Mouse (Mus musculus): Measurements from ENCODE around the gene P2rx5. TPM values are rescaled to one million over a fixed set of nuclear protein-coding genes. Genes with fewer than 3 reads are reported as not detected.

Gene P2rx5
- polyA plus RNA-seq (2015; fragmentation: Nextera tagmentation; extraction: Ambion mirVana), result 0.47 and 0.50 TPM in 2 replicates

GRCm38 (mm10) chr11:73159957-73160810 is at the start of gene P2rx5:
TSS of gene P2rx5 (plus strand) at chr11:73160421.
- no peaks in the 10 kb centered on the region for H3K9me3 ChIP-seq (replicated peaks)
- H3K4me3 ChIP-seq (replicated peaks), result peak within 1 kb of the TSS; percentile 48
- H3K4me2 ChIP-seq, result peak within 1 kb of the TSS; percentile 87
- H3K27me3 ChIP-seq, result peaks cover 33% of the 10 kb centered on the region
- H3K4me1 ChIP-seq, result peaks cover 16% of the 10 kb centered on the region
- peak within 1 kb of the TSS; percentile 49 for H3K9ac ChIP-seq
- no peaks in the 10 kb centered on the region for H3K36me3 ChIP-seq
- no peak within 1 kb of the TSS for H3K27ac ChIP-seq
- 3% methylated on average over 49 of the region's 49 CpGs for WGBS
- ATAC-seq (replicated peaks; ENCODE audit: low FRiP score), result peak; percentile 79

DNA sequence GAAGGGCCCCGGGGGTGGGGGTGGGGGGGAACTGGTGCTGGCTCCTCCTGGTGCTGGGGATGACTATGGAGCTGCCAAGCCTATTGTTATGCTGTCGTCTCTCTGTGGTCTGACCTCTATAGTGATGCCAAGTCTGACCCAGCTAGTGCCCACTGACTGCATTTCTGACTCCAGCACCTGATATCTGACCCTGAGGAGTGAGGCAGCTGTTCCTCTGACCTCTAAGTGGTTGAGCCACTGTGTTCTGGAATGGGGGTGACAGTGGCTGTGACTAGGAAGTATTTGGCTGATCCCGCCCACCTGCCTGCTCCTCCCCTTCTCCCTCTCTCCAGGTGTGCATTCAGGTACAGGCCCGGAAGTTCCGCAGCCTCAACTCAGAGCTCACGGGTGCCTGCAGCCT is 48.8 kb upstream of the P2rx5 start:
- H3K36me3 ChIP-seq, result no peaks in the 10 kb centered on the region

GRCm38 (mm10) chr11:73126495-73126894 is 33.7 kb upstream of the P2rx5 start:
- no peak overlapping the region for H3K4me2 ChIP-seq
- H3K27ac ChIP-seq, result no peak overlapping the region
- H3K9me3 ChIP-seq (replicated peaks), result no peaks in the 10 kb centered on the region
- H3K27me3 ChIP-seq, result no peaks in the 10 kb centered on the region
- ATAC-seq (replicated peaks; ENCODE audit: low FRiP score), result no peak
- 97% methylated on average over 6 of the region's 6 CpGs for WGBS
- H3K9ac ChIP-seq, result no peak overlapping the region
- peaks cover 22% of the 10 kb centered on the region for H3K36me3 ChIP-seq
- no peaks in the 10 kb centered on the region for H3K4me1 ChIP-seq
- H3K4me3 ChIP-seq (replicated peaks), result no peak overlapping the region

More for the DNA sequence above, 48.8 kb upstream of the P2rx5 start:
- Histone ChIP-seq H3K4me3 (replicated peaks) (no peak overlapping the region), H3K27me3 (no peaks in the 10 kb centered on the region), H3K4me1 (no peaks in the 10 kb centered on the region), H3K9ac (no peak overlapping the region), H3K27ac (no peak overlapping the region), H3K9me3 (replicated peaks) (no peaks in the 10 kb centered on the region), H3K4me2 (no peak overlapping the region)
- WGBS, result 80% methylated on average over 6 of the region's 6 CpGs
- no peak for ATAC-seq (replicated peaks; ENCODE audit: low FRiP score)

DNA sequence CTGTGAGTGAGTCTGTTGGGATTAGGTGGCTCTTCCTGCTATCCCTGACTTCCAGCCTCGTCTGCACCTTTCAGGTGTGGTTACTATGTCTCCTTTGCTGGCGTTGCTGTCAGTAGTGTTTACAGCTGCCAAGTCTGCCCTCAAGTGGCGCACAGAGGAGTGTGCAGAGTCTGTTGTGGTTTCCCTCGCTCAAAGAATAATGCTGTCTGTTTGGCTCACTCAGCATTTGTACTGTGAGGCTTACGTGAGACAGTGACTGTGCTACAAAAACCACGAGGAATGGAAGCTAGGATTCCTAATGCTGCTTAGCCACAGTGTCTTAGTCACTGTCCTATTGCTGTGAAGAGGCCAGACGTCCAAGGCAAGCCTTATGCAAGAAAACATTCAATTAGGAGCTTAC is 29.2 kb upstream of the P2rx5 start:
- no peak overlapping the region for H3K9ac ChIP-seq
- peaks cover 46% of the 10 kb centered on the region for H3K36me3 ChIP-seq
- no peaks in the 10 kb centered on the region for H3K9me3 ChIP-seq (replicated peaks)
- H3K4me3 ChIP-seq (replicated peaks), result no peak overlapping the region
- WGBS, result 84% methylated on average over 7 of the region's 7 CpGs
- H3K4me2 ChIP-seq, result no peak overlapping the region
- peaks cover 19% of the 10 kb centered on the region for H3K4me1 ChIP-seq
- no peak for ATAC-seq (replicated peaks; ENCODE audit: low FRiP score)
- H3K27me3 ChIP-seq, result no peaks in the 10 kb centered on the region
- H3K27ac ChIP-seq, result no peak overlapping the region

- 96% methylated on average over 6 of the region's 6 CpGs for WGBS
- no peak overlapping the region for H3K9ac ChIP-seq
- H3K27ac ChIP-seq, result no peak overlapping the region
- H3K36me3 ChIP-seq, result peaks cover 42% of the 10 kb centered on the region
- no peaks in the 10 kb centered on the region for H3K9me3 ChIP-seq (replicated peaks)
- H3K27me3 ChIP-seq, result no peaks in the 10 kb centered on the region
- no peak overlapping the region for H3K4me3 ChIP-seq (replicated peaks)
- H3K4me1 ChIP-seq, result peaks cover 36% of the 10 kb centered on the region
- H3K4me2 ChIP-seq, result no peak overlapping the region
- no peak for ATAC-seq (replicated peaks; ENCODE audit: low FRiP score)
These were observed 27.2 kb upstream of the P2rx5 start for GRCm38 (mm10) chr11:73132999-73133398.

DNA sequence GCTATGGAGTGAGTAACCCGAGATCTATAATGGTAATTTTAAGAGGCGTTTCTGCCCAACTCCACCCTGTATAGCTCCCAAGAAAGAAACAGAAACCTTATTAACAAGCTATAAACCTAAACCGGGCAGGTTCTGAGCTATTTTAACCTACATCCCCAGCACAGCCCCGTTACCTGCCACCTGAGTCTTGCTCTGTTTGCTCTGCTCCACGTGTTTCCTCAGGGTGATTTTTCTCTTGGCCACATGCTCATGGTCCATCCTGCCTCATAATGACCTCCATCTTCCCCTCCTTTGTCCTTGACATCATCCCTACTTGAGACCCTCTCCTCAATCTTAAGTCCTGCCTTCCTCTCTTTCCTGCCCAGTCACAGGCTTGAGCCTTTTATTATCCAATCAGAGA is 26.0 kb upstream of the P2rx5 start:
- Histone ChIP-seq H3K9ac (no peak overlapping the region), H3K4me2 (peak overlapping the region; percentile 21), H3K27me3 (no peaks in the 10 kb centered on the region), H3K27ac (no peak overlapping the region), H3K4me3 (replicated peaks) (no peak overlapping the region), H3K9me3 (replicated peaks) (no peaks in the 10 kb centered on the region), H3K36me3 (peaks cover 37% of the 10 kb centered on the region), H3K4me1 (peaks cover 41% of the 10 kb centered on the region)
- no peak for ATAC-seq (replicated peaks; ENCODE audit: low FRiP score)
- WGBS, result 85% methylated on average over 5 of the region's 5 CpGs

DNA sequence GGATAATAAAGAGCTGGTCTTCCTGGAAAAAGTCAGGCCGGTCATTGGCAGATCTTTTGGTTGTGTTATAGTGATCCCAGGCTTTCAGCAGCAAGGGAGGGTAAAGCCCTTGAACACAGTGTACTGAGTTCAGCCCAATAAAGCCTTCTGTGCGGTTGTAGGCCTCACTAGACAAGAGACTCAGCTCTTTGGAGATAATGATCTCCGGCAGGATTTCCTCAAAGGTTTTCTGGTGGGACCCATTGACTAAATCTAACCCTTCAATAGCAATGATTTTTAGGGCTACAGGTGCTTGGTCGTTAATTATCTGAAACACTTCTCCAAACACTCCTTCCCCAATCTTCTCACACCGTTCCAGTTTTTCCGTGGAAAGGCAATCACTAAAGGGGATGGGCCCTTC is 23.6 kb upstream of the P2rx5 start:
- Histone ChIP-seq H3K27ac (no peak overlapping the region), H3K4me2 (peak overlapping the region; percentile 84), H3K4me3 (replicated peaks) (peak overlapping the region; percentile 96), H3K4me1 (peaks cover 41% of the 10 kb centered on the region), H3K27me3 (no peaks in the 10 kb centered on the region), H3K9me3 (replicated peaks) (no peaks in the 10 kb centered on the region), H3K36me3 (peaks cover 30% of the 10 kb centered on the region), H3K9ac (peak overlapping the region; percentile 77)
- no peak for ATAC-seq (replicated peaks; ENCODE audit: low FRiP score)
- 58% methylated on average over 6 of the region's 6 CpGs for WGBS

DNA sequence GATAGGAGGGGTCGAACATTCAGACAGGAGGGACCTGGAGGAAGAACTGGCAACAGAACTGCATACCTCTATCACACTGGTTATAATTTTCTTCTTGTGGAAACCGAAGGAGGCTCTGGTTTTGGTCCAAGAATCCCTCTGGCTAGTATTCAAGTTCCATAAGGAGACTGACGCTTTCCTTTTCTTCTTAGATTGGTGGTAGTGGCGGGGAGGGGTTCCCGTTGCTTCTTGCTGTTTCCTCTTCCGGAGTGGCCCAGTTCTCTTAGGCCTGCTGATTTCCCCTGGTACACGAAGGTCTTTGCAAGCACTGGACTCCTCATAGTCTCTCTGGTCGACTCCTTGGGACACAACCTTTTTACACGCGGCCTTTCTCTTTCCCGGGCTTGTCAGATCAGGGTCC is 23.1 kb upstream of the P2rx5 start:
- Histone ChIP-seq H3K4me1 (peaks cover 41% of the 10 kb centered on the region), H3K27ac (peak overlapping the region; percentile 23; the same call in 1 of the 2 replicates), H3K27me3 (no peaks in the 10 kb centered on the region), H3K4me2 (peak overlapping the region; percentile 84), H3K4me3 (replicated peaks) (peak overlapping the region; percentile 96), H3K9ac (peak overlapping the region; percentile 77), H3K36me3 (peaks cover 25% of the 10 kb centered on the region), H3K9me3 (replicated peaks) (no peaks in the 10 kb centered on the region)
- 24% methylated on average over 11 of the region's 11 CpGs for WGBS
- ATAC-seq (replicated peaks; ENCODE audit: low FRiP score), result no peak

GRCm38 (mm10) chr11:73137591-73138501 is 22.4 kb upstream of the P2rx5 start, which contains the start of gene Haspin:
TSS of gene Haspin (minus strand) at chr11:73138294.
- Histone ChIP-seq H3K4me1 (peaks cover 41% of the 10 kb centered on the region), H3K9ac (peak within 1 kb of the TSS; percentile 77), H3K27ac (peak within 1 kb of the TSS; percentile 23; the same call in 1 of the 2 replicates), H3K36me3 (peaks cover 18% of the 10 kb centered on the region), H3K9me3 (replicated peaks) (no peaks in the 10 kb centered on the region), H3K4me3 (replicated peaks) (peak within 1 kb of the TSS; percentile 96), H3K4me2 (peak within 1 kb of the TSS; percentile 84), H3K27me3 (no peaks in the 10 kb centered on the region)
- under 1% methylated on average over 84 of the region's 84 CpGs for WGBS
- ATAC-seq (replicated peaks; ENCODE audit: low FRiP score), result peak; percentile 95

DNA sequence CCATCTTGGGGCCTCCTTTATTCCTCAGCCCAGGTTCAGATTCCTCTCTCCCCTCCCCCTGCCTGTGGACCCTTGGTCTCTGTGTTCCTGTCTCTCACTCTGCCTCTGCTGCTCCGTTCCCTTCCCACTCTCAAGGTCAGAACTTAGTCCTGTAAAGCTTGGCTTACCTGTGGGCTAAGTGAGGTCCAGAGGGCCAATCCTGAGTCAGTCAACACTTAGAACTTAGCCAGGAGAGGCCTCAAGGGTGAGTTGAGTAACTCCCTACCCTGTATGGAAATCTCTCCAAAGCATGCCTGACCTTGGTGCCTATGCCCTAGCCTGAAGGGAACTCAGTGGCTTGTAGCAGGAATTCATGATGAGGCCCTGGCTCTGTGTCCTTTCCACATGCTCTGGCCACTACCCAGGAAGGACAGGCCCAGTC is 15.9 kb upstream of the P2rx5 start:
- Histone ChIP-seq H3K9ac (no peak overlapping the region), H3K9me3 (replicated peaks) (no peaks in the 10 kb centered on the region), H3K36me3 (no peaks in the 10 kb centered on the region), H3K4me2 (no peak overlapping the region), H3K27ac (no peak overlapping the region), H3K27me3 (no peaks in the 10 kb centered on the region), H3K4me3 (replicated peaks) (no peak overlapping the region), H3K4me1 (no peaks in the 10 kb centered on the region; the same call in 1 of the 2 replicates)
- WGBS, result 50% methylated on average over 1 of the region's 1 CpGs
- no peak for ATAC-seq (replicated peaks; ENCODE audit: low FRiP score)

DNA sequence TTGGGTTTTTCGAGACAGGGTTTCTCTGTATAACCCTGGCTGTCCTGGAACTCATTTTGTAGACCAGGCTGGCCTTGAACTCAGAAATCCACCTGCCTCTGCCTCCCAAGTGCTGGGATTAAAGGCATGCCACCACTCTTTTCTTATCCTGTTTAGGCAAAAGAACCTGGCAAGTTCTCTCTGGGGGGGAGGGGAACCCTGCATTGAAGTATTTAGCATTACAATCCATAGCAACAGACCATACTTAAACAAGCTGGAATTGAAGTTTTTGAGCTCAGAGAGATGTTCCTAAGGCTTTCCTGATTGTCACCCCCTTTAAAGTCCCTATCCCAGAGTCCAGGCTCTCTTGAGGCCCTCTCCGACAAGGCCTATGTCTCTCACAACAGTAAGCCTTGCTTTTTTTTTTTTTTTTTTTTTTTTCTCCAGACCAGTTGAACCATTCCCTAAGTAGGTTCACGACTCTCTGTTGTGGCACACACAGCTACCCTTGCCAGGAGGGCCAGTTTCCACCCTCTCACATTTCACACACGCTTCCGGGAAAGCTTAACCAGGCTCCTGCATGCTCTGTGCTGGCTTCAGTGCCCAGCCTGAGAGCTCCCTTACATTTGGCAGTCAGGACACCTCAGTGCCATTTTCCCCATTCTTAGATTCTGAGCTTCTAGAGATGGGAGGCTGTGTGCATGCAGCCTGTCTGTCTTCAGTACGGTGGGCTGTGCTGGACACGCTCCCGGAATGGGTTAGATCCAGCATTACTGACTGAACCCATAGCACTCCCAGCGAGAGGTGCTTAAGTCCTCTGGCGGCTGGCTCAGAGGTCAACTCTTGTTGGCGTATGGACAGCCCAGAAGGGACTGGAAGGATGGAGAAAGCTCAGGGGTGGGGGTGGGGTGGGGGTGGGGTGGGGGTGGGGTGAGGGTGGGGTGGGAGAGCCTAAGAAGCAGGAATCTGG is 13.9 kb upstream of the P2rx5 start:
- Histone ChIP-seq H3K9me3 (replicated peaks) (no peaks in the 10 kb centered on the region), H3K4me1 (no peaks in the 10 kb centered on the region; the same call in 1 of the 2 replicates), H3K27ac (no peak overlapping the region), H3K9ac (no peak overlapping the region), H3K27me3 (no peaks in the 10 kb centered on the region), H3K4me2 (no peak overlapping the region), H3K36me3 (no peaks in the 10 kb centered on the region), H3K4me3 (replicated peaks) (no peak overlapping the region)
- WGBS, result 57% methylated on average over 11 of the region's 11 CpGs
- no peak for ATAC-seq (replicated peaks; ENCODE audit: low FRiP score)
